Mouse (Mus musculus): ENCODE results near the gene Mreg. TPM values are rescaled to one million over a fixed set of nuclear protein-coding genes. Genes with fewer than 3 reads are reported as not detected.
"Not testable (repeated sequence)": the region's sequence is repeated elsewhere in the genome, so short reads cannot be mapped to it uniquely, and the experiment has no call there.

The Mreg gene
- 1.7 and 2.2 TPM in 2 replicates for polyA plus RNA-seq (2015; fragmentation: Nextera tagmentation; extraction: Ambion mirVana)

GRCm38 (mm10) chr1:72211701-72212699, at the start of gene Mreg:
Mreg (minus strand) TSS chr1:72212307.
- Histone ChIP-seq H3K27ac (no peak within 1 kb of the TSS; the same call in 1 of the 2 replicates), H3K27me3 (replicated peaks) (peaks cover 7% of the 10 kb centered on the region; the same call in 1 of the 2 replicates), H3K9me3 (no peaks in the 10 kb centered on the region), H3K4me1 (peaks cover 12% of the 10 kb centered on the region), H3K9ac (peak within 1 kb of the TSS; percentile 73), H3K4me3 (peak within 1 kb of the TSS; percentile 91), H3K36me3 (replicated peaks) (no peaks in the 10 kb centered on the region), H3K4me2 (peak within 1 kb of the TSS; percentile 100)
- ATAC-seq (replicated peaks), result peak; percentile 72
- under 1% methylated on average over 77 of the region's 89 CpGs for WGBS

- H3K9ac ChIP-seq, result no peak overlapping the region
- peak overlapping the region; percentile 89 for H3K27ac ChIP-seq
- peak overlapping the region; percentile 52 for H3K4me2 ChIP-seq
- H3K9me3 ChIP-seq, result no peaks in the 10 kb centered on the region
- 77% methylated on average over 9 of the region's 9 CpGs for WGBS
- no peaks in the 10 kb centered on the region for H3K27me3 ChIP-seq (replicated peaks)
- H3K4me1 ChIP-seq, result peaks cover 25% of the 10 kb centered on the region
- ATAC-seq (replicated peaks), result no peak
- H3K4me3 ChIP-seq, result peak overlapping the region; percentile 48
- no peaks in the 10 kb centered on the region for H3K36me3 ChIP-seq (replicated peaks)
Observed at GRCm38 (mm10) chr1:72256381-72257256, 44.5 kb upstream of the Mreg start.

- no peaks in the 10 kb centered on the region for H3K36me3 ChIP-seq (replicated peaks)
- peak overlapping the region; percentile 89 for H3K27ac ChIP-seq
- H3K27me3 ChIP-seq (replicated peaks), result no peaks in the 10 kb centered on the region
- H3K4me2 ChIP-seq, result peak overlapping the region; percentile 52
- H3K9ac ChIP-seq, result no peak overlapping the region; the same call in 1 of the 2 replicates
- 12% methylated on average over 11 of the region's 11 CpGs for WGBS
- H3K9me3 ChIP-seq, result no peaks in the 10 kb centered on the region
- peak overlapping the region; percentile 48 for H3K4me3 ChIP-seq
- H3K4me1 ChIP-seq, result peaks cover 25% of the 10 kb centered on the region
- ATAC-seq (replicated peaks), result 0 out of 2 replicates have a peak, but pooled peaks have one; percentile 5
Observed at GRCm38 (mm10) chr1:72255854-72256175, 43.7 kb upstream of the Mreg start.

GRCm38 (mm10) chr1:72255062-72255853, 43.2 kb upstream of the Mreg start:
- H3K36me3 ChIP-seq (replicated peaks), result no peaks in the 10 kb centered on the region
- peak; percentile 85 for ATAC-seq (replicated peaks)
- H3K9ac ChIP-seq, result peak overlapping the region; percentile 52
- no peaks in the 10 kb centered on the region for H3K9me3 ChIP-seq
- H3K4me1 ChIP-seq, result peaks cover 25% of the 10 kb centered on the region
- WGBS, result 2% methylated on average over 15 of the region's 15 CpGs
- H3K4me3 ChIP-seq, result peak overlapping the region; percentile 48
- H3K27ac ChIP-seq, result peak overlapping the region; percentile 89
- H3K27me3 ChIP-seq (replicated peaks), result no peaks in the 10 kb centered on the region
- peak overlapping the region; percentile 52 for H3K4me2 ChIP-seq

- peak; percentile 92 for ATAC-seq (replicated peaks)
- Histone ChIP-seq H3K4me1 (peaks cover 24% of the 10 kb centered on the region), H3K4me2 (peak overlapping the region; percentile 52), H3K9me3 (no peaks in the 10 kb centered on the region), H3K4me3 (peak overlapping the region; percentile 48), H3K36me3 (replicated peaks) (no peaks in the 10 kb centered on the region), H3K27ac (peak overlapping the region; percentile 89), H3K9ac (peak overlapping the region; percentile 52), H3K27me3 (replicated peaks) (no peaks in the 10 kb centered on the region)
- 1% methylated on average over 35 of the region's 35 CpGs for WGBS
Observed at GRCm38 (mm10) chr1:72254545-72255061, 42.5 kb upstream of the Mreg start.

- WGBS, result 39% methylated on average over 11 of the region's 11 CpGs
- H3K9me3 ChIP-seq, result no peaks in the 10 kb centered on the region
- ATAC-seq (replicated peaks), result peak; percentile 31
- H3K27ac ChIP-seq, result peak overlapping the region; percentile 16; the same call in 1 of the 2 replicates
- H3K4me2 ChIP-seq, result peak overlapping the region; percentile 52
- no peaks in the 10 kb centered on the region for H3K36me3 ChIP-seq (replicated peaks)
- no peaks in the 10 kb centered on the region for H3K27me3 ChIP-seq (replicated peaks)
- no peak overlapping the region for H3K9ac ChIP-seq
- H3K4me1 ChIP-seq, result peaks cover 20% of the 10 kb centered on the region
- H3K4me3 ChIP-seq, result peak overlapping the region; percentile 48
Observed at GRCm38 (mm10) chr1:72253881-72254491, 41.9 kb upstream of the Mreg start.

- no peak for ATAC-seq (replicated peaks)
- no peaks in the 10 kb centered on the region for H3K9me3 ChIP-seq
- no peak overlapping the region for H3K4me3 ChIP-seq
- no peak overlapping the region for H3K9ac ChIP-seq
- 80% methylated on average over 1 of the region's 1 CpGs for WGBS
- H3K27me3 ChIP-seq (replicated peaks), result no peaks in the 10 kb centered on the region
- H3K4me2 ChIP-seq, result no peak overlapping the region
- no peaks in the 10 kb centered on the region for H3K36me3 ChIP-seq (replicated peaks)
- peaks cover 17% of the 10 kb centered on the region for H3K4me1 ChIP-seq
- H3K27ac ChIP-seq, result no peak overlapping the region
Observed at GRCm38 (mm10) chr1:72251806-72252205, 39.7 kb upstream of the Mreg start.

GRCm38 (mm10) chr1:72248226-72248737, 36.2 kb upstream of the Mreg start:
- 48% methylated on average over 9 of the region's 9 CpGs for WGBS
- H3K9ac ChIP-seq; H3K9me3 ChIP-seq; H3K4me3 ChIP-seq; H3K4me1 ChIP-seq; H3K36me3 ChIP-seq (replicated peaks); H3K4me2 ChIP-seq; H3K27me3 ChIP-seq (replicated peaks); ATAC-seq (replicated peaks); H3K27ac ChIP-seq: not testable (repeated sequence)

GRCm38 (mm10) chr1:72244317-72245036, 32.4 kb upstream of the Mreg start:
- peak; percentile 79; the same call in 1 of the 2 replicates for ATAC-seq (replicated peaks)
- Histone ChIP-seq H3K36me3 (replicated peaks) (no peaks in the 10 kb centered on the region), H3K27me3 (replicated peaks) (no peaks in the 10 kb centered on the region), H3K9me3 (no peaks in the 10 kb centered on the region), H3K4me1 (0 out of 2 replicates have a peak, but pooled peaks cover 3% of the 10 kb centered on the region), H3K9ac (no peak overlapping the region), H3K4me3 (peak overlapping the region; percentile 50), H3K4me2 (peak overlapping the region; percentile 57), H3K27ac (peak overlapping the region; percentile 96)
- WGBS, result under 1% methylated on average over 12 of the region's 12 CpGs

- ATAC-seq (replicated peaks), result peak; percentile 95
- under 1% methylated on average over 47 of the region's 47 CpGs for WGBS
- Histone ChIP-seq H3K4me1 (0 out of 2 replicates have a peak, but pooled peaks cover 3% of the 10 kb centered on the region), H3K36me3 (replicated peaks) (no peaks in the 10 kb centered on the region), H3K9ac (peak overlapping the region; percentile 73), H3K9me3 (no peaks in the 10 kb centered on the region), H3K4me3 (peak overlapping the region; percentile 50), H3K27ac (peak overlapping the region; percentile 96), H3K4me2 (peak overlapping the region; percentile 57), H3K27me3 (replicated peaks) (no peaks in the 10 kb centered on the region)
Observed at GRCm38 (mm10) chr1:72243656-72244316, 31.7 kb upstream of the Mreg start.
